Mouse (Mus musculus) myocyte (in vitro differentiated cells): ENCODE data around the gene Tmem54.
A peak's percentile ranks its signal among the peaks of the same experiment; 100 is the strongest.

ENCODE experiments used
- CEBPB ChIP-seq: IDR thresholded peaks from 2 replicates; pipeline ENCODE4 v1.6.1; 2011; ENCODE audit warnings: mild to moderate bottlenecking, moderate library complexity; ENCODE audit not compliant: poor library complexity, insufficient read depth, severe bottlenecking
- E2F4 ChIP-seq: IDR thresholded peaks from one replicate; pipeline ENCODE4 v1.6.1; 2011; ENCODE audit warnings: mild to moderate bottlenecking, control low read depth, moderate library complexity; ENCODE audit not compliant: insufficient read depth
- MAX ChIP-seq: IDR thresholded peaks from one replicate; pipeline ENCODE4 v1.6.1; 2011; ENCODE audit warnings: low read depth, mild to moderate bottlenecking, control low read depth
- MYOD1 ChIP-seq, 3 experiments: IDR thresholded peaks; one replicate each; pipeline ENCODE4 v1.6.1; 2011; ENCODE audit warnings: control low read depth in 2 of 3, low read depth in 2 of 3, mild to moderate bottlenecking in 2 of 3, moderate library complexity in 1 of 3; ENCODE audit not compliant: insufficient read length in 2 of 3, control insufficient read depth in 1 of 3
- MYOG ChIP-seq, 3 experiments: IDR thresholded peaks; one replicate each; pipeline ENCODE4 v1.6.1; 2011; ENCODE audit warnings: control low read depth in 2 of 3, low read depth in 2 of 3, mild to moderate bottlenecking in 2 of 3; ENCODE audit not compliant: insufficient read length in 2 of 3, control insufficient read depth in 1 of 3, insufficient read depth in 1 of 3
- POLR2A ChIP-seq: IDR thresholded peaks from one replicate; pipeline ENCODE4 v1.6.1; 2011; ENCODE audit warnings: low read depth, mild to moderate bottlenecking, control low read depth, moderate library complexity; ENCODE audit not compliant: insufficient read length
- POLR2AphosphoS2 ChIP-seq: IDR thresholded peaks from one replicate; pipeline ENCODE4 v1.6.1; 2011; ENCODE audit warnings: low read depth, control low read depth; ENCODE audit not compliant: insufficient read length
- REST ChIP-seq: IDR thresholded peaks from one replicate; pipeline ENCODE4 v1.6.1; 2011; ENCODE audit warnings: mild to moderate bottlenecking, control low read depth, moderate library complexity; ENCODE audit not compliant: insufficient read depth, insufficient read length
- SRF ChIP-seq: IDR thresholded peaks from one replicate; pipeline ENCODE4 v1.6.1; 2011; ENCODE audit warnings: low read depth; ENCODE audit not compliant: control insufficient read depth, insufficient read length
- TCF12 ChIP-seq: IDR thresholded peaks from one replicate; pipeline ENCODE4 v1.6.1; 2011; ENCODE audit warnings: mild to moderate bottlenecking, control low read depth; ENCODE audit not compliant: poor library complexity, insufficient read depth, severe bottlenecking
- TCF3 ChIP-seq: IDR thresholded peaks from one replicate; pipeline ENCODE4 v1.6.1; 2011; ENCODE audit warnings: low read depth, control low read depth; ENCODE audit not compliant: insufficient read length
- USF1 ChIP-seq: IDR thresholded peaks from one replicate; pipeline ENCODE4 v1.6.1; 2011; ENCODE audit warnings: low read depth, mild to moderate bottlenecking, control low read depth, moderate library complexity

GRCm38 (mm10) chr4:129055562-129055961 lies 49.8 kb upstream of the Tmem54 start:
- TF ChIP-seq POLR2A (no peak), REST (no peak), USF1 (no peak), TCF3 (no peak), E2F4 (no peak), TCF12 (no peak), MAX (no peak), MYOD1 (IDR thresholded peaks at IDR 0.05; ENCODE audit: control insufficient read depth in 1 of 3, insufficient read length in 2 of 3, low read depth in 2 of 3) (peak in 2 of 3 experiments; percentile 62 to 75), POLR2AphosphoS2 (no peak), MYOG (IDR thresholded peaks at IDR 0.05; ENCODE audit: control insufficient read depth in 1 of 3, insufficient read depth in 1 of 3, insufficient read length in 2 of 3, low read depth in 2 of 3) (peak in 1 of 3 experiments; percentile 6), SRF (no peak), CEBPB (no peak)
